Mouse (Mus musculus): Measurements from ENCODE around the gene Igf2bp2. TPM values are rescaled to one million over a fixed set of nuclear protein-coding genes. Genes with fewer than 3 reads are reported as not detected.

Igf2bp2 gene
- polyA plus RNA-seq, 1 experiment: 12.2 TPM

DNA sequence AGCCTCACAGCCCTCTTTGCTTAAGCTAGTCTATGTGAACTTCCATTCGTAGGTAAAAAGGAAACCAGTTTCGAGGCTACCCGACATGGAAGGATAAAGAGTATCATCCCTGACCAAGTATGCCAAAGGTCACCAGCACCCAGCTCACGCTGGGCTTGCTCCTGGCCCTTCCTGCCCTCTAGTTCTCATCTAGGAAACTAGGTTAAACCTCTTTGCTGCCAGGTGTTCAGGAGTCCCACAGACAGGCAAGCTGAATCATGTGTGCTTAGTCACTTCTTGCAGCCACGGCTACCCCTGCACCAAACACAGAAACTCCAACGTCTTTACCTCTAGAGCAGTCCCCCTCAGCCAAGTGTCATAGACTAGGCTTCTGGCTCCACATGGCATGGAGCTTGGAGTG lies 31.8 kb downstream of the Igf2bp2 start:
- Histone ChIP-seq H3K4me3 (no peak overlapping the region), H3K36me3 (ENCODE audit: control insufficient read depth, insufficient read depth) (no peaks in the 10 kb centered on the region), H3K79me2 (ENCODE audit: control insufficient read depth, insufficient read depth) (peaks cover 50% of the 10 kb centered on the region), H3ac (ENCODE audit: control insufficient read depth, insufficient read length) (no peak overlapping the region), H3K27me3 (ENCODE audit: control insufficient read depth, insufficient read depth, insufficient read length) (no peaks in the 10 kb centered on the region), H3K4me2 (ENCODE audit: low read depth) (no peak overlapping the region)
- no peak for TF ChIP-seq SRF (IDR thresholded peaks at IDR 0.05; ENCODE audit: control insufficient read depth, insufficient read length, low read depth)
- no peak for TF ChIP-seq CEBPB (IDR thresholded peaks at IDR 0.05; ENCODE audit: insufficient read depth, poor library complexity, severe bottlenecking)
- TF ChIP-seq TCF3 (IDR thresholded peaks at IDR 0.05; ENCODE audit: insufficient read length, low read depth): no peak
- TF ChIP-seq MAX (IDR thresholded peaks at IDR 0.05; ENCODE audit: low read depth): no peak
- no peak for TF ChIP-seq MYOG (IDR thresholded peaks at IDR 0.05; ENCODE audit: control insufficient read depth in 1 of 3, insufficient read depth in 1 of 3, insufficient read length in 2 of 3, low read depth in 2 of 3)
- no peak for TF ChIP-seq E2F4 (IDR thresholded peaks at IDR 0.05; ENCODE audit: insufficient read depth)
- no peak for TF ChIP-seq POLR2AphosphoS2 (IDR thresholded peaks at IDR 0.05; ENCODE audit: insufficient read length, low read depth)

- Histone ChIP-seq H3K36me3 (ENCODE audit: control insufficient read depth, insufficient read depth) (no peaks in the 10 kb centered on the region), H3K4me2 (ENCODE audit: low read depth) (no peak overlapping the region), H3K27me3 (ENCODE audit: control insufficient read depth, insufficient read depth, insufficient read length) (no peaks in the 10 kb centered on the region), H3K79me2 (ENCODE audit: control insufficient read depth, insufficient read depth) (peaks cover 56% of the 10 kb centered on the region), H3ac (ENCODE audit: control insufficient read depth, insufficient read length) (no peak overlapping the region), H3K4me3 (no peak overlapping the region)
- TF ChIP-seq MYOG (IDR thresholded peaks at IDR 0.05; ENCODE audit: control insufficient read depth in 1 of 3, insufficient read depth in 1 of 3, insufficient read length in 2 of 3, low read depth in 2 of 3) (no peak), POLR2AphosphoS2 (IDR thresholded peaks at IDR 0.05; ENCODE audit: insufficient read length, low read depth) (no peak), REST (IDR thresholded peaks at IDR 0.05; ENCODE audit: insufficient read depth, insufficient read length) (no peak), E2F4 (IDR thresholded peaks at IDR 0.05; ENCODE audit: insufficient read depth) (no peak), TCF12 (IDR thresholded peaks at IDR 0.05; ENCODE audit: insufficient read depth, poor library complexity, severe bottlenecking) (no peak), POLR2A (IDR thresholded peaks at IDR 0.05; ENCODE audit: insufficient read length, low read depth) (no peak), MAX (IDR thresholded peaks at IDR 0.05; ENCODE audit: low read depth) (no peak), CEBPB (IDR thresholded peaks at IDR 0.05; ENCODE audit: insufficient read depth, poor library complexity, severe bottlenecking) (no peak), MYOD1 (IDR thresholded peaks at IDR 0.05; ENCODE audit: control insufficient read depth in 1 of 3, insufficient read length in 2 of 3, low read depth in 2 of 3) (no peak), SRF (IDR thresholded peaks at IDR 0.05; ENCODE audit: control insufficient read depth, insufficient read length, low read depth) (no peak), USF1 (IDR thresholded peaks at IDR 0.05; ENCODE audit: low read depth) (no peak)
Observed at GRCm38 (mm10) chr16:22129511-22129910, 33.6 kb downstream of the Igf2bp2 start.

- Histone ChIP-seq H3K4me3 (no peak overlapping the region), H3K36me3 (ENCODE audit: control insufficient read depth, insufficient read depth) (no peaks in the 10 kb centered on the region), H3K4me2 (ENCODE audit: low read depth) (no peak overlapping the region), H3K27me3 (ENCODE audit: control insufficient read depth, insufficient read depth, insufficient read length) (no peaks in the 10 kb centered on the region), H3ac (ENCODE audit: control insufficient read depth, insufficient read length) (no peak overlapping the region), H3K79me2 (ENCODE audit: control insufficient read depth, insufficient read depth) (peaks cover 56% of the 10 kb centered on the region)
- no peak for TF ChIP-seq CEBPB (IDR thresholded peaks at IDR 0.05; ENCODE audit: insufficient read depth, poor library complexity, severe bottlenecking)
- TF ChIP-seq MYOD1 (IDR thresholded peaks at IDR 0.05; ENCODE audit: control insufficient read depth in 1 of 3, insufficient read length in 2 of 3, low read depth in 2 of 3): no peak
- TF ChIP-seq TCF12 (IDR thresholded peaks at IDR 0.05; ENCODE audit: insufficient read depth, poor library complexity, severe bottlenecking): no peak
- TF ChIP-seq USF1 (IDR thresholded peaks at IDR 0.05; ENCODE audit: low read depth): no peak
- TF ChIP-seq TCF3 (IDR thresholded peaks at IDR 0.05; ENCODE audit: insufficient read length, low read depth): no peak
- no peak for TF ChIP-seq POLR2A (IDR thresholded peaks at IDR 0.05; ENCODE audit: insufficient read length, low read depth)
- TF ChIP-seq SRF (IDR thresholded peaks at IDR 0.05; ENCODE audit: control insufficient read depth, insufficient read length, low read depth): no peak
- no peak for TF ChIP-seq REST (IDR thresholded peaks at IDR 0.05; ENCODE audit: insufficient read depth, insufficient read length)
- no peak for TF ChIP-seq MAX (IDR thresholded peaks at IDR 0.05; ENCODE audit: low read depth)
- TF ChIP-seq MYOG (IDR thresholded peaks at IDR 0.05; ENCODE audit: control insufficient read depth in 1 of 3, insufficient read depth in 1 of 3, insufficient read length in 2 of 3, low read depth in 2 of 3): no peak
- TF ChIP-seq E2F4 (IDR thresholded peaks at IDR 0.05; ENCODE audit: insufficient read depth): no peak
- no peak for TF ChIP-seq POLR2AphosphoS2 (IDR thresholded peaks at IDR 0.05; ENCODE audit: insufficient read length, low read depth)
Observed at GRCm38 (mm10) chr16:22128595-22128994, 34.5 kb downstream of the Igf2bp2 start.

- Histone ChIP-seq H3K4me2 (ENCODE audit: low read depth) (no peak overlapping the region), H3ac (ENCODE audit: control insufficient read depth, insufficient read length) (no peak overlapping the region), H3K36me3 (ENCODE audit: control insufficient read depth, insufficient read depth) (no peaks in the 10 kb centered on the region), H3K27me3 (ENCODE audit: control insufficient read depth, insufficient read depth, insufficient read length) (no peaks in the 10 kb centered on the region), H3K79me2 (ENCODE audit: control insufficient read depth, insufficient read depth) (peaks cover 53% of the 10 kb centered on the region), H3K4me3 (no peak overlapping the region)
- TF ChIP-seq USF1 (IDR thresholded peaks at IDR 0.05; ENCODE audit: low read depth) (no peak), E2F4 (IDR thresholded peaks at IDR 0.05; ENCODE audit: insufficient read depth) (no peak), TCF12 (IDR thresholded peaks at IDR 0.05; ENCODE audit: insufficient read depth, poor library complexity, severe bottlenecking) (no peak), MAX (IDR thresholded peaks at IDR 0.05; ENCODE audit: low read depth) (no peak), CEBPB (IDR thresholded peaks at IDR 0.05; ENCODE audit: insufficient read depth, poor library complexity, severe bottlenecking) (no peak), REST (IDR thresholded peaks at IDR 0.05; ENCODE audit: insufficient read depth, insufficient read length) (no peak), POLR2A (IDR thresholded peaks at IDR 0.05; ENCODE audit: insufficient read length, low read depth) (no peak)
Observed at GRCm38 (mm10) chr16:22127806-22128205, 35.3 kb downstream of the Igf2bp2 start.

DNA sequence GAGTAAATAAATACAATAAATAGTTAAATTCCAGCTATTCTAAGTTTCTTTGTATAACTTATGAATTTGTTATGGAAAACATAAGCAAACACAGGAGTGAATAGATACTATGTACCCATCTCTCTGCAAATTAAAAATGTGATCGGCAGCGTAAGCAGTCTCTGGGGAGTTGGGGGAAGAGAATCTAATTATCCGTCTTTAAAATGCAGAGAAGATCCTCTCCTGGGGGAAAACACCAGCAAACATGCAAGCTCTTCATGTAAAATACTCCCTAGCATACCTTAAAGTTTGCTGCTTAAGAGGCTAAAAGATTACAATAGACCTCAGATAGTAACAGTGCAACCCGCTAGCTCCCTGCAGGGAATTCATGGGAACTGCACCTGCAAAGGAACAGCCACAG lies 36.2 kb downstream of the Igf2bp2 start:
- Histone ChIP-seq H3K79me2 (ENCODE audit: control insufficient read depth, insufficient read depth) (peaks cover 55% of the 10 kb centered on the region), H3K4me3 (no peak overlapping the region), H3ac (ENCODE audit: control insufficient read depth, insufficient read length) (no peak overlapping the region), H3K4me2 (ENCODE audit: low read depth) (no peak overlapping the region), H3K27me3 (ENCODE audit: control insufficient read depth, insufficient read depth, insufficient read length) (no peaks in the 10 kb centered on the region), H3K36me3 (ENCODE audit: control insufficient read depth, insufficient read depth) (no peaks in the 10 kb centered on the region)
- TF ChIP-seq TCF3 (IDR thresholded peaks at IDR 0.05; ENCODE audit: insufficient read length, low read depth) (no peak), POLR2AphosphoS2 (IDR thresholded peaks at IDR 0.05; ENCODE audit: insufficient read length, low read depth) (no peak), TCF12 (IDR thresholded peaks at IDR 0.05; ENCODE audit: insufficient read depth, poor library complexity, severe bottlenecking) (no peak), CEBPB (IDR thresholded peaks at IDR 0.05; ENCODE audit: insufficient read depth, poor library complexity, severe bottlenecking) (no peak), USF1 (IDR thresholded peaks at IDR 0.05; ENCODE audit: low read depth) (no peak), SRF (IDR thresholded peaks at IDR 0.05; ENCODE audit: control insufficient read depth, insufficient read length, low read depth) (no peak), REST (IDR thresholded peaks at IDR 0.05; ENCODE audit: insufficient read depth, insufficient read length) (no peak), MYOG (IDR thresholded peaks at IDR 0.05; ENCODE audit: control insufficient read depth in 1 of 3, insufficient read depth in 1 of 3, insufficient read length in 2 of 3, low read depth in 2 of 3) (no peak), POLR2A (IDR thresholded peaks at IDR 0.05; ENCODE audit: insufficient read length, low read depth) (no peak), E2F4 (IDR thresholded peaks at IDR 0.05; ENCODE audit: insufficient read depth) (no peak)
